Mouse (Mus musculus) ES-E14 (cell line): ENCODE measurements at regions not wholly inside any gene's neighbourhood (a gene's known extent, or its start where the extent isn't known, plus 50 kb on each side); places are given as distances from the start of the nearest gene placed in this dataset.

ENCODE experiments used
- CHD2 ChIP-seq: IDR thresholded peaks from 2 replicates; pipeline ENCODE4 v1.6.1; 2014; ENCODE audit warnings: mild to moderate bottlenecking, low read depth, low read length, inconsistent platforms
- MAFK ChIP-seq: IDR thresholded peaks from 2 replicates; pipeline ENCODE4 v1.6.1; 2014; ENCODE audit warnings: mild to moderate bottlenecking, low read depth, low read length, inconsistent platforms; ENCODE audit not compliant: insufficient read depth
- ZC3H11A ChIP-seq: IDR thresholded peaks from 2 replicates; pipeline ENCODE4 v1.6.1; 2012; ENCODE audit warnings: low read depth, mild to moderate bottlenecking, inconsistent platforms, low read length, borderline replicate concordance
- ZNF384 ChIP-seq: IDR thresholded peaks from 2 replicates; pipeline ENCODE4 v1.6.1; 2012; ENCODE audit warnings: low read depth, low read length, inconsistent platforms

- TF ChIP-seq CHD2, result no peak
- no peak for TF ChIP-seq ZC3H11A
- no peak for TF ChIP-seq ZNF384
- TF ChIP-seq MAFK, result no peak
Observed at GRCm38 (mm10) chrX:70816662-70817061, 233.4 kb upstream of the Mamld1 start.
